Mouse (Mus musculus): Measurements from ENCODE around the gene Hibch. TPM values are rescaled to one million over a fixed set of nuclear protein-coding genes. Genes with fewer than 3 reads are reported as not detected.

Hibch gene
- 3.6 and 5.0 TPM in 2 replicates for polyA plus RNA-seq (2012; rRNA removed)

DNA sequence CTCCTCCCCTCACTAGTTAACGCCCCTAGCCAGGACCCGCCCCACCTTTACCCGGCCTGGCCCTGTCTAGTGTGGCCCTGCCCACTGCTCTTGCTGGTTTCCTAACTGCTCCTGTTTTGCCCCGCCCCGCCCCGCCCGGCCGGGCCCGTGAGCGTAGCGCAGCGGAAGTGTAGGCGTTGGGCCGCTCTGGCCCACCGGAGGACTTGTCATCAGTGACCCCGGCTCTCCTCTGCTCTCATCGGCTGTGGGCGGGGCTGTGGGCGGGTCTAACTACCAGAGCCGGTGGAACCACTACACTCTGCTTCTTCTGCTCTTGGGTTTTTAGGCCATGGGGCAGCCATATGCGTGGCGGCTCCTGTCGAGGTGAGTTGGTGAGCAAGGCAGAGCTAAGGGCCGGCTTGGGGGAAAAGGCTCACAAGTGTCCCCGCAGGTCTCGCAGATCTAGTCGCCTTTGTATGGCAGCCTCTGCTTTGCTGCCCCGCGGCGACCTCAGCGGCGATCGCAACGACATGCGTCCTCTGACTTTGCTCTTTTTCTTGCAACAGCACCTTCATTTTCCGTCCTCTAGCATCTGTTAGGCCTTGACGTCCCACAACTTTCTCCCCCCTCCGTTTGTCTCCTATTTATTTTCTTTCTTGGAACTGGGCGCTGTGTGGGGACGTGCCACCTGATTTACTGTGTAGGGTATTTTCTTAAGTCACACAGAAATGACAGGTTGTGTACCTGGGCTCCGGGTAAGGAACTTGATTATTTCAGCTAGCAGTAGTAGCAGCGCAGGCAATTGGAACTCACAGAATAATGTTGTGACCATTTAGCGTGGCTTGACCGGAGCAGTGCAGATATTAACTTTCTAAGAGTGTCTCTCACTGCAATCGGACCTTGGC, at the start of gene Hibch:
Hibch (plus strand) TSS at position 148 of the 884 bp plus-strand sequence.
- no peaks in the 10 kb centered on the region for H3K36me3 ChIP-seq (ENCODE audit: control insufficient read depth, insufficient read depth, low read length)
- TF ChIP-seq POLR2A (IDR thresholded peaks at IDR 0.05; ENCODE audit: control insufficient read depth, low read depth, low read length), result peak; percentile 67
- TF ChIP-seq CTCF (IDR thresholded peaks at IDR 0.05; ENCODE audit: control insufficient read depth, insufficient read depth, insufficient replicate concordance, low read depth, low read length), result no peak
- H3K27me3 ChIP-seq (ENCODE audit: control insufficient read depth, insufficient read depth, low read length), result no peaks in the 10 kb centered on the region
- peak within 1 kb of the TSS; percentile 79 for H3K27ac ChIP-seq (ENCODE audit: control insufficient read depth, insufficient read depth, low read depth, low read length)
- peaks cover 2% of the 10 kb centered on the region for H3K4me1 ChIP-seq (ENCODE audit: control insufficient read depth, insufficient read depth, low read length)
- peak within 1 kb of the TSS; percentile 96 for H3K4me3 ChIP-seq (ENCODE audit: control insufficient read depth, low read depth, low read length)

DNA sequence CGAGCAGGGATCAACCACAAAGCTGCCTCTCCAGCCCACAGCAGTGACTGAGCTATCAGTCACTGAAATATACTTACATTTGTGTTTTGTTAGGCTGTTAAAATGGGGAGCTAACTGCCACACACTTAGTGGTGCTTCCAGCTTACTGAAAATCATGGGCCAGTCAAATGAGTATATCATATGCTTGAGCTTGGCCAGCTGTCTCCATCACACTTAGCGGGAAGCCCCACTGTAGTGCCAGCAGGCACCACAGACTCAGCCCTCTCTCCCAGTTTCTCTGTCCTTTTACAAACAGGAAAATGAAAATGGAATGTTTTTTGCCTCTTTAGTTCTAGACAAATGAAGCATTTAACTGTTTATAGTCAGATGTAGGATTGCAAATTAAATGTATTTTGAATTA, 48.8 kb upstream of the Hibch start:
- H3K4me3 ChIP-seq (ENCODE audit: control insufficient read depth, low read depth, low read length), result no peak overlapping the region
- H3K4me1 ChIP-seq (ENCODE audit: control insufficient read depth, insufficient read depth, low read length), result peaks cover 4% of the 10 kb centered on the region; the same call in 1 of the 2 replicates
- H3K27ac ChIP-seq (ENCODE audit: control insufficient read depth, insufficient read depth, low read depth, low read length), result no peak overlapping the region
- no peaks in the 10 kb centered on the region for H3K36me3 ChIP-seq (ENCODE audit: control insufficient read depth, insufficient read depth, low read length)
- no peak for TF ChIP-seq POLR2A (IDR thresholded peaks at IDR 0.05; ENCODE audit: control insufficient read depth, low read depth, low read length)
- TF ChIP-seq CTCF (IDR thresholded peaks at IDR 0.05; ENCODE audit: control insufficient read depth, insufficient read depth, insufficient replicate concordance, low read depth, low read length), result no peak
- no peaks in the 10 kb centered on the region for H3K27me3 ChIP-seq (ENCODE audit: control insufficient read depth, insufficient read depth, low read length)

DNA sequence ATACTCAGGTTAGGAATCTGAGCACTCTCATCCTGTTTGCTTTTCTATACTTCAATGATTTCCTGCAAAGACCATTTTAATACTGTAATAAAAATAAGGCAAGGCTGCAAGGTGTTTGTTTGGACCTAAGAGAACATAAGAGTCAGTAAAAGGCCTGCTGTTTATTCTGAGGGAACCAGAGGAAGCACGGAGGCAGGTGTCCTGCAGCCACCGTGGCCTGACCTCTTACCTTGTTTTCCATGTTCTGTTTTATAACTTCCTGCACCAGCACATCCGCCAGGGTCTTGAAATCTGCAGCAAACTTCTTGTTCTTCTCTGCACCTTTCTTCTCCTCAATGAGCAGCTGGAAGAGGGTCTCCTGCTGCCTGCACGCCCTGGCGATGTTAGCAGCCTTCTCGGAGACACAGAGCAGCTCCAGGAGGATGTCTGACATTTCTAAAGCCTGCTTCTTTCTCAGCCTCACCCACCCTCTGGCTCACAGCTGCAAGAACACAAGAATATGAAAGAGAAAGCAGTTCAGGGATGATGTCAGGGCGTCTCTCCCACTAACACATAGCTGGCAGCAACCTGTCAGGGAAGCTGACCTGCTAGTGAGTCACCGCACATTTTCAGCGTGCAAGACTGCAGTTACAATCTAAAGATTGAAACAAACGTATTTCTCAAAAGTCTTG, 45.5 kb upstream of the Hibch start:
- peaks cover 4% of the 10 kb centered on the region; the same call in 1 of the 2 replicates for H3K4me1 ChIP-seq (ENCODE audit: control insufficient read depth, insufficient read depth, low read length)
- no peak for TF ChIP-seq CTCF (IDR thresholded peaks at IDR 0.05; ENCODE audit: control insufficient read depth, insufficient read depth, insufficient replicate concordance, low read depth, low read length)
- no peak for TF ChIP-seq POLR2A (IDR thresholded peaks at IDR 0.05; ENCODE audit: control insufficient read depth, low read depth, low read length)
- no peak overlapping the region for H3K27ac ChIP-seq (ENCODE audit: control insufficient read depth, insufficient read depth, low read depth, low read length)
- H3K36me3 ChIP-seq (ENCODE audit: control insufficient read depth, insufficient read depth, low read length), result no peaks in the 10 kb centered on the region
- H3K27me3 ChIP-seq (ENCODE audit: control insufficient read depth, insufficient read depth, low read length), result no peaks in the 10 kb centered on the region
- no peak overlapping the region for H3K4me3 ChIP-seq (ENCODE audit: control insufficient read depth, low read depth, low read length)

DNA sequence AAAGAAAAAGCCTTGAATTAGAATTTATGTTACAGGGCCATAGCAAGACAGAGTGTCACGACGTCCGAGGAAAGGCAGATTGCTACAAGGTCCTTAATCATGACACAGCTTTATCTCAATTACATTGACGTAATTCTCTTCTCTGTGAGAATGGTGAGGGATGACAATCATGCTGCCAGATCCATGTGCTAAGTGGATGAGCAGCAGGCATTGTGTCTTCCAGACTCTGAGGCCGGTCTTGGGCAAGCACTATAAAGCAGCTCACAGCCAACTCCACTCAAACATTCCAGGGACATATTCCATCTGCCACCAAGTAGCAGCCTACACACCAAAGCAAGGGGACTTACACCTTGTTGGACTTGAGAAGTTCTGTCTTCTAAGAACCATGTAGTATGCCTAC, 45.0 kb upstream of the Hibch start:
- no peaks in the 10 kb centered on the region for H3K36me3 ChIP-seq (ENCODE audit: control insufficient read depth, insufficient read depth, low read length)

DNA sequence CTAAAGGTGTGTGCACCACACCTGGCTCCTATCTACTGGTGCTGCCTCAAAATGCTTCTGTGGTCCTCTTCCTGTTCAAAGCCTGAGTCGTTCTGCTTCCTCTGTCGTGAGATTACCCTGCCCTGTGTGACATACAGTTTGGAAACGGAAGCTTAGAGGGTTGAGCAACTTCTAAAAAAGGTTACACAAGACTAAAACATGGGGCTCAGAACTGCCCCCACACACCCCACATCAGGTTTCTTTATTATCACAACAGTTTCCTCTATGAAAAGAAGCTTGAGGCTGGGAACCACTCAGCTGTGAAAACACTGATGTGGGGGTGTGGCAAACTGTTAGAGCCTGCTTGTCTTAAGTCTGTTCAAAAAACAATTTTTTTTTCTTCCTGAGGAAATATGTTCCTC, 44.4 kb upstream of the Hibch start:
- H3K4me1 ChIP-seq (ENCODE audit: control insufficient read depth, insufficient read depth, low read length), result no peaks in the 10 kb centered on the region
- no peaks in the 10 kb centered on the region for H3K27me3 ChIP-seq (ENCODE audit: control insufficient read depth, insufficient read depth, low read length)
- no peak overlapping the region for H3K4me3 ChIP-seq (ENCODE audit: control insufficient read depth, low read depth, low read length)
- TF ChIP-seq POLR2A (IDR thresholded peaks at IDR 0.05; ENCODE audit: control insufficient read depth, low read depth, low read length) (no peak), CTCF (IDR thresholded peaks at IDR 0.05; ENCODE audit: control insufficient read depth, insufficient read depth, insufficient replicate concordance, low read depth, low read length) (no peak)
- no peaks in the 10 kb centered on the region for H3K36me3 ChIP-seq (ENCODE audit: control insufficient read depth, insufficient read depth, low read length)
- H3K27ac ChIP-seq (ENCODE audit: control insufficient read depth, insufficient read depth, low read depth, low read length), result no peak overlapping the region

More for the DNA sequence above, 45.0 kb upstream of the Hibch start:
- Histone ChIP-seq H3K4me3 (ENCODE audit: control insufficient read depth, low read depth, low read length) (no peak overlapping the region), H3K27me3 (ENCODE audit: control insufficient read depth, insufficient read depth, low read length) (no peaks in the 10 kb centered on the region), H3K27ac (ENCODE audit: control insufficient read depth, insufficient read depth, low read depth, low read length) (no peak overlapping the region), H3K4me1 (ENCODE audit: control insufficient read depth, insufficient read depth, low read length) (no peaks in the 10 kb centered on the region)
- TF ChIP-seq CTCF (IDR thresholded peaks at IDR 0.05; ENCODE audit: control insufficient read depth, insufficient read depth, insufficient replicate concordance, low read depth, low read length) (no peak), POLR2A (IDR thresholded peaks at IDR 0.05; ENCODE audit: control insufficient read depth, low read depth, low read length) (no peak)

DNA sequence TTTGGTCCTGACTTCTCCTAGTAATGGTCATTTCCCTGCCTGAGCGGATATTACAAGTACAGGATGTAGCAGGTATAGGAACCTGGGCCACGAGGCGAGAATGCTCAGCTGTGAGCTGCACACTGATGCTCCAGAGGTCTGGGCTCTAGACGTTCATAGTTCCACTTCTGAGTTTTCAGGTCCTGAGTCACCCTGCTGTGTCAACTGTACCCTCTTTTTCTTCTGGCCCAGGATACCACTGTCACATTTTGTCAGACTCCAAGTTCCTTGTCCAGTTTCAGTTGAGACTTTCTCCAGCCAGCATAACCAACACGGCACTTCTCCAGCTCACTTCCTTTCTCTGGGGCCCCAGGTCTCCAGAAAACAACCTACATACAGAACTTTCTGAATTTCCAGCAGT, 43.1 kb upstream of the Hibch start:
- no peak for TF ChIP-seq POLR2A (IDR thresholded peaks at IDR 0.05; ENCODE audit: control insufficient read depth, low read depth, low read length)
- Histone ChIP-seq H3K4me1 (ENCODE audit: control insufficient read depth, insufficient read depth, low read length) (no peaks in the 10 kb centered on the region), H3K27me3 (ENCODE audit: control insufficient read depth, insufficient read depth, low read length) (no peaks in the 10 kb centered on the region), H3K36me3 (ENCODE audit: control insufficient read depth, insufficient read depth, low read length) (no peaks in the 10 kb centered on the region), H3K27ac (ENCODE audit: control insufficient read depth, insufficient read depth, low read depth, low read length) (no peak overlapping the region), H3K4me3 (ENCODE audit: control insufficient read depth, low read depth, low read length) (no peak overlapping the region)

DNA sequence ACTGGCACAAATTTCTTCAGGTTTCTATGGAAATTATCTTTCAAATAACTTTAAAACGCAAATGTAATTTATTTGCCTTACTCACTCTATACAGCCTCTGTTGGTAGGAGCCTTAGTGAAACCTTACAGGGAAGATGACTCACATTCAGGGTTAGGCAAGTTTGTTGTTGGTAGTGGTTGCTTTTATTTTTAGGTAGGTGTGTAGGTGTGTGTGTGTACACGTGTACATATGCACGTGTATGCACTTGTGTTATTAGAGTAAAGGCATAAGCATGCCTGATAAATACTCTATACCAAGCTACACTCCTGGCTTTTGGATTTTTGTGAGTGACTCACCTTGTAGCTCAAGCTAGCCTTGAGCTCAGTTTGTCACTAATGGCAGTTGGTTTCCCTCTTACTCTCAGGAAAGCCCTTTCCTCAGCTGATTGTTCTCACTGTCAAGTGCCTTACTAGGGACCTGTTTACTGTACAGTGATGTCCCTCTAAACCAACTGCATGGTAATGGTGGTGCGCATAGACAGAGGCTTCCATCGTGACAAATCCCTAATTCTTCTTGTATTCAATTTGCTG, 42.2 kb upstream of the Hibch start:
- H3K4me1 ChIP-seq (ENCODE audit: control insufficient read depth, insufficient read depth, low read length), result no peaks in the 10 kb centered on the region
- no peak overlapping the region for H3K27ac ChIP-seq (ENCODE audit: control insufficient read depth, insufficient read depth, low read depth, low read length)
- H3K4me3 ChIP-seq (ENCODE audit: control insufficient read depth, low read depth, low read length), result no peak overlapping the region
- no peaks in the 10 kb centered on the region for H3K36me3 ChIP-seq (ENCODE audit: control insufficient read depth, insufficient read depth, low read length)
- no peak for TF ChIP-seq CTCF (IDR thresholded peaks at IDR 0.05; ENCODE audit: control insufficient read depth, insufficient read depth, insufficient replicate concordance, low read depth, low read length)
- TF ChIP-seq POLR2A (IDR thresholded peaks at IDR 0.05; ENCODE audit: control insufficient read depth, low read depth, low read length), result no peak
- no peaks in the 10 kb centered on the region for H3K27me3 ChIP-seq (ENCODE audit: control insufficient read depth, insufficient read depth, low read length)

Measured in testis, adult 2 months (tissue).